Mouse (Mus musculus): ENCODE results near the gene Ano6.

- TF ChIP-seq POLR2A (IDR thresholded peaks at IDR 0.05; ENCODE audit: borderline replicate concordance, low read depth, low read length) (no peak), CTCF (IDR thresholded peaks at IDR 0.05; ENCODE audit: low read depth, low read length) (no peak)
These were observed 38.1 kb downstream of the Ano6 start for GRCm38 (mm10) chr15:95828647-95829254.
